Mouse (Mus musculus): ENCODE data around the gene Prnd. TPM values are rescaled to one million over a fixed set of nuclear protein-coding genes. Genes with fewer than 3 reads are reported as not detected.
A peak's percentile ranks its signal among the peaks of the same experiment; 100 is the strongest.

Prnd gene
- polyA plus RNA-seq, 1 experiment from 2014 or later: 17.9 TPM

DNA sequence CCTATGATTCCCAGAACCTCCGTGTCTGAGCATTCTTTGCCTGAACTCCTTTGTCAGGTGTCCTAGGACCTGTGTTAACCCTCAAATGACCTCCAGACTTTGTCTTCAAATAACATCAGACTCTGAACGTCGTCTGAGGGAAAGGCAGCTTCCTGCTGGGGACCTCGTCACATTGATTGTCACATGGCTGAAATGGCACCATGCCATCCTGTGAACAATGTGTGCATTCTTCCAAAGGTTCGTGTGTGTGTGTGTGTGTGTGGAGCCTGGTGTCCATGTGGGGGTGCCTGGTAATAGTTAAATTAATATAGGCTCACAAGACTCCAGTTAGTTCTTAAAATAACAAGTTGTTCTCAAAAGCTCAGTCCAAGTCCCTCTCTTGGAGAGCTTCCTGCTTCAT is 46.7 kb downstream of the Prnd start:
- H3K36me3 ChIP-seq (ENCODE audit: control insufficient read depth, insufficient read depth, low read length): no peaks in the 10 kb centered on the region
- 56% methylated on average over 5 of the region's 5 CpGs for WGBS
- H3K4me2 ChIP-seq (replicated peaks; ENCODE audit: low read depth, low read length): no peak overlapping the region
- H3K4me1 ChIP-seq (ENCODE audit: control insufficient read depth, insufficient read depth, low read length): peaks cover 18% of the 10 kb centered on the region; the same call in 1 of the 2 replicates
- no peak overlapping the region for H3K27ac ChIP-seq (ENCODE audit: low read depth, low read length)
- H3K4me3 ChIP-seq (ENCODE audit: low read length): no peak overlapping the region
- no peak overlapping the region for H3K9ac ChIP-seq (ENCODE audit: low read depth, low read length)
- H3K9me3 ChIP-seq (ENCODE audit: control insufficient read depth, low read length): no peaks in the 10 kb centered on the region
- ATAC-seq (ENCODE audit: low FRiP score, low TSS enrichment): no peak
- no peaks in the 10 kb centered on the region for H3K27me3 ChIP-seq (ENCODE audit: control insufficient read depth, insufficient read depth, low read length)

DNA sequence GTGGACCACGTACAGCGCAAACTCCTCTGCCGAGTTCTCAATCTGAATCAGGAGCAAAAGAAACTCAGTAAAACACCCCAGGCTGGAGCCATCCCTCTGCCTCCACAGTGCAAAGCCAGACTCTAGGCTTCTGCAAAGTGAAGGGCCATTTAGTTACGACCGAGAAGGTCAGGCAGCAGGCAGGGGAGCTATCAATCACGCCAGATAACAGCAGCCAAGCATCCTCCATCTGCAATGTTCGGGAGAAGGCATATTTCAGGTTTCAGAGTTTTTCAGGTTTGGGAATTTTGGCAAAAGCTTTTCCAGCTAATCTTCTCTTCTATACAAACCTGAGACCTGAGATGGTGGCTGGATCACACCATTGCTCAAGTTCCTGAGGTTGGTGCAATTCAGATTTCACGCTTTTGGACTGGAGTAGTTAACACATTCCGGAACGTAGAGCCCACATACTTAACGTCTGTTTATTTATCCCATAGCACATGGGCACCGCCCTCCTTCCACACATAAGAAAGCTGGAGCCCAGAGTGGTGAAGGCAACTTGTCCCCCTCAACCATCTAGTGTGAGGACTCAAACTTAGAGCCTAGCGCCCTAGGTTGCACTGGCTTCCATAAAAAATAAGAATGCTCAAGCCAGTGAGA is 51.2 kb downstream of the Prnd start:
- Histone ChIP-seq H3K4me2 (replicated peaks; ENCODE audit: low read depth, low read length) (no peak overlapping the region), H3K27ac (ENCODE audit: low read depth, low read length) (no peak overlapping the region), H3K9me3 (ENCODE audit: control insufficient read depth, low read length) (no peaks in the 10 kb centered on the region), H3K36me3 (ENCODE audit: control insufficient read depth, insufficient read depth, low read length) (no peaks in the 10 kb centered on the region), H3K4me1 (ENCODE audit: control insufficient read depth, insufficient read depth, low read length) (peaks cover 6% of the 10 kb centered on the region), H3K4me3 (ENCODE audit: low read length) (no peak overlapping the region), H3K9ac (ENCODE audit: low read depth, low read length) (no peak overlapping the region), H3K27me3 (ENCODE audit: control insufficient read depth, insufficient read depth, low read length) (no peaks in the 10 kb centered on the region)
- 25% methylated on average over 13 of the region's 13 CpGs for WGBS
- peak; percentile 43; the same call in 1 of the 2 replicates for ATAC-seq (ENCODE audit: low FRiP score, low TSS enrichment)

DNA sequence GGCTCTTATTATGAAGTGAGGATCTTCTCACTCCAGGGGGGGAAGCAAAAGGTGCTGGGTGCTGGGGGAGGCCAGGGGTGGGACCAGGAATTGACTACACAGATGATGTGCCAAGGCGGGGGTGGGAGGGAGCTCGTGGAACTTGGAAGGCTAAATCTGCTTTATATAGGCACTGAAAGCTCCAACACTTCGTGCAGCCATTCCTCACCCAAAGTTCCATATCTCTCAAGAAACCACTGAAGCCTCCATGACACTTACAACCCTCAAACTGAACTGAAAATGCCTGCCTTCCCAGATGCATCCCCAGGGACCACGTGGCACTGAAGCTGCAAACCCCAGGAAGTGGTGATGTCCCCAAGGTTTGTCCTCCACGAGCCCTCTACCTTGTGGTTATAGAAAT is 53.3 kb downstream of the Prnd start:
- Histone ChIP-seq H3K9ac (ENCODE audit: low read depth, low read length) (no peak overlapping the region), H3K4me2 (replicated peaks; ENCODE audit: low read depth, low read length) (no peak overlapping the region), H3K27me3 (ENCODE audit: control insufficient read depth, insufficient read depth, low read length) (no peaks in the 10 kb centered on the region), H3K4me1 (ENCODE audit: control insufficient read depth, insufficient read depth, low read length) (peaks cover 22% of the 10 kb centered on the region), H3K9me3 (ENCODE audit: control insufficient read depth, low read length) (no peaks in the 10 kb centered on the region), H3K27ac (ENCODE audit: low read depth, low read length) (no peak overlapping the region), H3K36me3 (ENCODE audit: control insufficient read depth, insufficient read depth, low read length) (no peaks in the 10 kb centered on the region), H3K4me3 (ENCODE audit: low read length) (no peak overlapping the region)
- WGBS: 69% methylated on average over 5 of the region's 5 CpGs
- ATAC-seq (ENCODE audit: low FRiP score, low TSS enrichment): no peak

DNA sequence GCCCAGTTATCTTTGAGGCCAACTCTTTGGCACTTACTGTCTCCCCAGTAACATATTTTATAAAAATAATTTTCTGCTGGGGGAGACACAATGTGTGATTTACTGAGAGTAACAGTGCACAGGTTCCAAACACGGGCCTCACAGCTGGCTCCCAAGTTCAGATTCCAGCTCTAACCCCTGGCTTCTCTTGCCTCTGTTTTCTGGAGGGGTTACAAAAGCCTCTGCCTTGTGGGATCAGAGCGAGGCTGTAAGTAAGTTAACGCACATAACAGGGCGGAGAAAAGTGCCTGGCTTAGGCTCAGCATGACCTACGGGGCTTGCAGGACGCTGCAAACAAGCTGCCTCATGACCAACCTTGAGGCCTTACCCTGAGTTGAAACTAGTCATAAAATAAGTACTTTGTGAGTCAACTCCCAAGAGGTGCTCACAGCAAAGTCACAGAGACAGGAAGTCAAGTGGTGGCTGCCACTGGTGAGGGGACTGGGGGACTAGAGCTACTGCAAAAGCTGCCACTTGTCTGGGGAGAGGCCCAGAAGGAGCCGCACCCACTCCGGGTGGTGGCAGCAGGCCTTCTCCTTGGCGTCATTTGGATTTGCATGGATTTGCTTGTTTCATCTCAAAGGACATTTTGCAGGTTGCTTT is 54.0 kb downstream of the Prnd start:
- H3K4me1 ChIP-seq (ENCODE audit: control insufficient read depth, insufficient read depth, low read length): peaks cover 22% of the 10 kb centered on the region
- H3K9ac ChIP-seq (ENCODE audit: low read depth, low read length): no peak overlapping the region
- H3K4me3 ChIP-seq (ENCODE audit: low read length): no peak overlapping the region
- no peak overlapping the region for H3K4me2 ChIP-seq (replicated peaks; ENCODE audit: low read depth, low read length)
- no peak for ATAC-seq (ENCODE audit: low FRiP score, low TSS enrichment)
- H3K36me3 ChIP-seq (ENCODE audit: control insufficient read depth, insufficient read depth, low read length): no peaks in the 10 kb centered on the region
- H3K27ac ChIP-seq (ENCODE audit: low read depth, low read length): no peak overlapping the region
- WGBS: 76% methylated on average over 9 of the region's 9 CpGs
- H3K27me3 ChIP-seq (ENCODE audit: control insufficient read depth, insufficient read depth, low read length): no peaks in the 10 kb centered on the region
- H3K9me3 ChIP-seq (ENCODE audit: control insufficient read depth, low read length): no peaks in the 10 kb centered on the region

DNA sequence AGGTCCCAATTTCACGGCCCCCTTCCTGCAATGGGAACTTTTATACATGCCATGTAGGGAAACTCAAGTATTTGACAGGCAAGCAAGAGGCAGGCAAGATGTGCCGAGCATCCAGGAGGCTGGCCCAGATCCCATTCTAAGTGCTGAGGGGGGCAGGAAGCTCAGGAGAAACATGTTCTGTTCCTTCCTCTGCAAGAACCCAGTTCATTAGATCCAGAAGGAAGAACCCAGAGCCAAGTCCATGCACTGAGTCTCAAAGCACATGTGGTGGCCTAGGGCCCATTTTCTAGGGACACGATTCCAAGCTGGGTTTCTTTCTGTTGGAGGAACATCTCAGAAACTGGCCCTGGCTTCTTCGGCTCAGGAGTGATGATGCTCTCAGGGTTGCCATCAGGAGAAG is 54.8 kb downstream of the Prnd start:
- H3K4me1 ChIP-seq (ENCODE audit: control insufficient read depth, insufficient read depth, low read length): peaks cover 22% of the 10 kb centered on the region
- H3K4me3 ChIP-seq (ENCODE audit: low read length): no peak overlapping the region
- no peak overlapping the region for H3K9ac ChIP-seq (ENCODE audit: low read depth, low read length)
- no peak for ATAC-seq (ENCODE audit: low FRiP score, low TSS enrichment)
- WGBS: 83% methylated on average over 4 of the region's 4 CpGs
- H3K36me3 ChIP-seq (ENCODE audit: control insufficient read depth, insufficient read depth, low read length): no peaks in the 10 kb centered on the region
- no peak overlapping the region for H3K4me2 ChIP-seq (replicated peaks; ENCODE audit: low read depth, low read length)
- no peaks in the 10 kb centered on the region for H3K9me3 ChIP-seq (ENCODE audit: control insufficient read depth, low read length)
- no peak overlapping the region for H3K27ac ChIP-seq (ENCODE audit: low read depth, low read length)
- no peaks in the 10 kb centered on the region for H3K27me3 ChIP-seq (ENCODE audit: control insufficient read depth, insufficient read depth, low read length)

Other genes starting within 250 kb of the Prnd start
- not detected in 2 replicates for gene Erv3, start 91.1 kb upstream of the Prnd start, polyA plus RNA-seq (2014; fragmentation: Nextera tagmentation; extraction: Ambion mirVana)
- 23.1 and 23.9 TPM in 2 replicates for gene Prnp, start 40.9 kb upstream of the Prnd start, polyA plus RNA-seq (2014; fragmentation: Nextera tagmentation; extraction: Ambion mirVana)
- not detected in 2 replicates for gene Prn, start 40.9 kb upstream of the Prnd start, polyA plus RNA-seq (2014; fragmentation: Nextera tagmentation; extraction: Ambion mirVana)
- 5.3 and 9.9 TPM in 2 replicates for gene Rassf2, start 79.4 kb downstream of the Prnd start, polyA plus RNA-seq (2014; fragmentation: Nextera tagmentation; extraction: Ambion mirVana)
- 12.0 and 18.0 TPM in 2 replicates for gene Slc23a2, start 194.2 kb downstream of the Prnd start, polyA plus RNA-seq (2014; fragmentation: Nextera tagmentation; extraction: Ambion mirVana)

Measured in kidney, embryonic 14.5 days (tissue).